Mouse (Mus musculus) cerebellum, adult 2 months (tissue): Measurements from ENCODE around the gene Ntpcr. TPM values are rescaled to one million over a fixed set of nuclear protein-coding genes. Genes with fewer than 3 reads are reported as not detected.

Experiments
- DNase-seq, 2 experiments: peaks; one replicate each; pipeline ENCODE4 v3.0.0; 2021
- H3K27ac ChIP-seq: fragments of 200-500 bp; 2 replicates; pipeline ENCODE4 v1.5.1; 2012; ENCODE audit warnings: low read length, control low read depth, inconsistent platforms; ENCODE audit not compliant: insufficient read depth
- H3K27me3 ChIP-seq: fragments of 200-500 bp; 2 replicates; pipeline ENCODE4 v1.6.1; 2012; ENCODE audit warnings: inconsistent platforms, mild to moderate bottlenecking, low read length, moderate library complexity; ENCODE audit not compliant: control insufficient read depth, insufficient read depth
- H3K4me1 ChIP-seq: fragments of 200-500 bp; 2 replicates; pipeline ENCODE4 v1.6.1; 2011; ENCODE audit warnings: low read length; ENCODE audit not compliant: control insufficient read depth, insufficient read depth
- H3K4me3 ChIP-seq: fragments of 200-500 bp; replicated peaks from 2 replicates; pipeline ENCODE3; 2011; ENCODE audit warnings: mild to moderate bottlenecking, low read depth, low read length, control low read depth; ENCODE audit not compliant: insufficient read depth
- CTCF ChIP-seq: fragments of 200-500 bp; IDR thresholded peaks from 2 replicates; pipeline ENCODE4 v1.5.1; 2011; ENCODE audit warnings: low read depth, mild to moderate bottlenecking, control low read depth, low read length, moderate library complexity, borderline replicate concordance; ENCODE audit not compliant: insufficient read depth
- POLR2A ChIP-seq: fragments of 200-500 bp; IDR thresholded peaks from 2 replicates; pipeline ENCODE4 v1.6.1; 2011; ENCODE audit warnings: low read length, control low read depth, borderline replicate concordance; ENCODE audit not compliant: insufficient read depth
- WGBS: fragments of 180-500 bp; shearing (Covaris S2); methylation state at CpG from one replicate; pipeline ENCODE4 v1.1.7; 2018; 5-methylcytosine and 5-hydroxymethylcytosine counted together
- polyA plus RNA-seq: library from polyadenylated mRNA; depleted of rRNA; stranded (reverse); fragments of >200 nt; gene quantifications from 2 replicates; pipeline ENCODE4 v1.2.3, GENCODE M21; 2012; rRNA removed

Gene Ntpcr
- 46.1 and 47.3 TPM in 2 replicates for polyA plus RNA-seq

GRCm38 (mm10) chr8:125729746-125730145 is at the start of gene Ntpcr:
Gene Ntpcr, plus strand, starts transcription at chr8:125729963.
- WGBS, result 83% methylated on average over 7 of the region's 7 CpGs
- Histone ChIP-seq H3K4me3 (no peak within 1 kb of the TSS), H3K27ac (no peak within 1 kb of the TSS), H3K27me3 (no peaks in the 10 kb centered on the region), H3K4me1 (no peaks in the 10 kb centered on the region)
- DNase-seq, result no peak
- TF ChIP-seq POLR2A, result no peak
- no peak for TF ChIP-seq CTCF

- TF ChIP-seq POLR2A (no peak), CTCF (no peak)
- Histone ChIP-seq H3K4me1 (no peaks in the 10 kb centered on the region), H3K27me3 (no peaks in the 10 kb centered on the region), H3K27ac (no peak overlapping the region), H3K4me3 (no peak overlapping the region)
- no peak for DNase-seq
- WGBS, result 51% methylated on average over 8 of the region's 8 CpGs
Measured at GRCm38 (mm10) chr8:125680851-125681408, 48.8 kb upstream of the Ntpcr start.

GRCm38 (mm10) chr8:125685216-125685760 is 44.5 kb upstream of the Ntpcr start:
- WGBS, result 82% methylated on average over 6 of the region's 6 CpGs

GRCm38 (mm10) chr8:125686221-125686865 is 43.4 kb upstream of the Ntpcr start:
- no peak for DNase-seq
- WGBS, result 59% methylated on average over 9 of the region's 9 CpGs
- Histone ChIP-seq H3K4me3 (no peak overlapping the region), H3K4me1 (no peaks in the 10 kb centered on the region), H3K27me3 (no peaks in the 10 kb centered on the region), H3K27ac (no peak overlapping the region)
- TF ChIP-seq CTCF (no peak), POLR2A (no peak)

More at GRCm38 (mm10) chr8:125685216-125685760, 44.5 kb upstream of the Ntpcr start:
- Histone ChIP-seq H3K4me3 (no peak overlapping the region), H3K27me3 (no peaks in the 10 kb centered on the region), H3K4me1 (no peaks in the 10 kb centered on the region), H3K27ac (no peak overlapping the region)
- TF ChIP-seq POLR2A (no peak), CTCF (no peak)
- DNase-seq, result no peak

- H3K27ac ChIP-seq, result no peak overlapping the region
- no peak for DNase-seq
- no peak for TF ChIP-seq CTCF
- no peaks in the 10 kb centered on the region for H3K4me1 ChIP-seq
- H3K4me3 ChIP-seq, result no peak overlapping the region
- H3K27me3 ChIP-seq, result no peaks in the 10 kb centered on the region
- 18% methylated on average over 15 of the region's 15 CpGs for WGBS
Measured at GRCm38 (mm10) chr8:125690166-125690915, 39.4 kb upstream of the Ntpcr start.

GRCm38 (mm10) chr8:125690961-125691360 is 38.8 kb upstream of the Ntpcr start:
- Histone ChIP-seq H3K27me3 (no peaks in the 10 kb centered on the region; the same call in 1 of the 2 replicates), H3K27ac (no peak overlapping the region), H3K4me1 (no peaks in the 10 kb centered on the region), H3K4me3 (no peak overlapping the region)
- WGBS, result 39% methylated on average over 3 of the region's 3 CpGs
- TF ChIP-seq CTCF, result no peak
- no peak for TF ChIP-seq POLR2A
- no peak for DNase-seq

- H3K27ac ChIP-seq, result no peak overlapping the region
- 41% methylated on average over 5 of the region's 5 CpGs for WGBS
- no peak overlapping the region for H3K4me3 ChIP-seq
- TF ChIP-seq CTCF (no peak), POLR2A (no peak)
- H3K4me1 ChIP-seq, result no peaks in the 10 kb centered on the region
- no peak for DNase-seq
- H3K27me3 ChIP-seq, result no peaks in the 10 kb centered on the region; the same call in 1 of the 2 replicates
Measured at GRCm38 (mm10) chr8:125692447-125692846, 37.3 kb upstream of the Ntpcr start.
